Mouse (Mus musculus) olfactory bulb, adult 2 months (tissue): ENCODE data around the gene 2310022B05Rik. TPM values are rescaled to one million over a fixed set of nuclear protein-coding genes. Genes with fewer than 3 reads are reported as not detected.
A peak's percentile ranks its signal among the peaks of the same experiment; 100 is the strongest.

Source experiments
- H3K27ac ChIP-seq: fragments of 200-500 bp; 2 replicates; pipeline ENCODE4 v1.5.1; 2012; ENCODE audit warnings: low read depth, low read length; ENCODE audit not compliant: insufficient read depth
- H3K4me1 ChIP-seq: fragments of 200-500 bp; 2 replicates; pipeline ENCODE4 v1.6.1; 2012; ENCODE audit warnings: low read length; ENCODE audit not compliant: control insufficient read depth, insufficient read depth
- H3K4me3 ChIP-seq: fragments of 200-500 bp; 2 replicates; pipeline ENCODE4 v1.5.1; 2012; ENCODE audit warnings: mild to moderate bottlenecking, low read depth, low read length, moderate library complexity; ENCODE audit not compliant: insufficient read depth
- CTCF ChIP-seq: fragments of 200-500 bp; IDR thresholded peaks from 2 replicates; pipeline ENCODE4 v1.5.1; 2012; ENCODE audit warnings: low read depth, mild to moderate bottlenecking, low read length, moderate library complexity; ENCODE audit not compliant: insufficient read depth
- POLR2A ChIP-seq: fragments of 200-500 bp; IDR thresholded peaks from 2 replicates; pipeline ENCODE4 v1.6.1; 2012; ENCODE audit warnings: mild to moderate bottlenecking, low read depth, low read length, moderate library complexity; ENCODE audit not compliant: insufficient read depth
- WGBS: fragments of 180-500 bp; shearing (Covaris S2); methylation state at CpG from one replicate; pipeline ENCODE4 v1.1.7; 2018; 5-methylcytosine and 5-hydroxymethylcytosine counted together
- polyA plus RNA-seq: library from polyadenylated mRNA; stranded (reverse); fragments of >200 nt; gene quantifications from 2 replicates; pipeline ENCODE4 v1.2.4, GENCODE M21; 2012; ENCODE audit warnings: low replicate concordance; ENCODE audit not compliant: missing spikeins, insufficient read depth, insufficient read length

Gene 2310022B05Rik
- polyA plus RNA-seq, 1 experiment = not detected

- no peak for TF ChIP-seq CTCF
- TF ChIP-seq POLR2A = no peak
- WGBS = 91% methylated on average over 20 of the region's 20 CpGs
Observed at GRCm38 (mm10) chr8:124651776-124652175, 11.4 kb downstream of the 2310022B05Rik start.

GRCm38 (mm10) chr8:124648311-124648710, 14.9 kb downstream of the 2310022B05Rik start:
- Histone ChIP-seq H3K4me3 (no peak overlapping the region), H3K4me1 (peaks cover 51% of the 10 kb centered on the region), H3K27ac (no peak overlapping the region)
- TF ChIP-seq POLR2A (no peak), CTCF (no peak)

More at GRCm38 (mm10) chr8:124651776-124652175, 11.4 kb downstream of the 2310022B05Rik start:
- H3K4me3 ChIP-seq = no peak overlapping the region
- H3K27ac ChIP-seq = no peak overlapping the region
- peaks cover 38% of the 10 kb centered on the region for H3K4me1 ChIP-seq

DNA sequence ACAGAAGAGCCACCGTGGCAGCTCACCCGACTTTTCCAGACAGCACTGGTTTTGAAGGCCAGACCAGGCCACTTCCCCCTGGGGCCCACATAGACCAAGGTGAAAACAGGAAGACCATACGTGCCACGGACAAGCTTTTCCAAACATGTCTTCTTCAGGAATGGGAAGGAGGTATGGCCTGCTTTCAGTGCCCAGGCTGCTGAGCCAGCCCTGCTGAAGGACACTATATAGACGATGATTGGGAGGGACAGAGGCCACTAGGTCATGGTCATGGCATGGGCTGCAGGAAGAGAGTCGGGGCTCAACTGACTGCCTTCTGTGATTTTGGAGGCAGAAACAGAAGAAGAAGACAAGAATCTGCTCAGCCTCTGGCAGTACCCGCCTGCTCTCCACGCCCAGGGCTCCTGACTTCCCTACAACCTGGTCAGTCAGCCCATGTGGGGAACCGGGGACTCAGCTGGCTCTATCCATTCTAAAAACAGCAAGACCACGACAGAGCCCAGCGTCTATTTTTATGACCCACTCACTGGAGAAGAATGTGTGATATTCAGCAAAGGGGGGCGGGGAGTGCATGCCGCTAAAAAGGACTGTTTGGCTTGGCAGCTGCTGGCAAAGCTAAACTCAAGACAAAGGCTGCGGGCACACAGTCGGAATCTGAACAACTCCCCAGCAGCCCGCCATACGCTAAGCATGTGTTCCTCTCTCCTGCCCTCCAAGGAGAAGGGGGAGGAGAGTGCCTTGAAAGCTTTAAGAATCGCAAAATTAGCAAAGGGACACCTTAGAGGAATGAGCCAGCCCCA, 19.4 kb downstream of the 2310022B05Rik start:
- H3K4me1 ChIP-seq = peaks cover 37% of the 10 kb centered on the region
- TF ChIP-seq CTCF = no peak
- 24% methylated on average over 18 of the region's 18 CpGs for WGBS
- H3K27ac ChIP-seq = peak overlapping the region; percentile 36
- no peak overlapping the region for H3K4me3 ChIP-seq

DNA sequence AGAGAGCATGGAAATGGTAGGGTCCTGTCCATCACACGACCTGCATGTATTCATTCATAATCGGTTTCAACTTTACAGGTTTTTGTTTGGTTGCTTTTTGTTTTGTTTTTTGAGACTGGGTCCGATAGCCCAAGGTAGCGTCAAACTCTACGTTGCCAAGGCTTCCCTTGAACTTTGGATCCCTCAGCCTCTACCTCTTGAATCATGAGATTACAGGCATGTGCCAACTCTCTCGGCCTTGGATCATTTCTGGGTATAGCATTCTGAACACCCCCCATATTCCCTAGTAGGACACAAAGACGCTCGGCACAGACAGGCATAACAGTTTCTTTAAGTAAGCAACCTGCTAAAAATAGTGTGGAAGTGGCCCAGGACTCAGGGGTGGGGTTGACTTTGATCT, 21.6 kb downstream of the 2310022B05Rik start:
- 91% methylated on average over 8 of the region's 8 CpGs for WGBS
- no peak overlapping the region for H3K4me3 ChIP-seq
- TF ChIP-seq POLR2A = no peak
- TF ChIP-seq CTCF = no peak
- H3K27ac ChIP-seq = no peak overlapping the region
- H3K4me1 ChIP-seq = peaks cover 33% of the 10 kb centered on the region

DNA sequence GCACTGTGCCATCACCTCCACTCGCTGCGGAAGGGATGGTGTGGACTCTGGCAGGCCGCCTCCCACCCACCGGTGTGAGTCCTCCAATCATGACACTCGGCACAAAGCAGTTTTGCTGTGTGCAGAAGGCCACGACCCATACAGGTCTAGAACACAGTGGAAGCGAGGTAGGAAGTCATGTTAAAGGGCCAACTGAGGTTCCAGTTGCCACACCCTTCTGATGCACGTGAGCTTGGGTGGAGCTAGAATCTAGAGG, 28.0 kb downstream of the 2310022B05Rik start:
- TF ChIP-seq CTCF (no peak), POLR2A (no peak)
- Histone ChIP-seq H3K27ac (no peak overlapping the region), H3K4me3 (no peak overlapping the region), H3K4me1 (peaks cover 28% of the 10 kb centered on the region)
- WGBS = 87% methylated on average over 8 of the region's 8 CpGs

DNA sequence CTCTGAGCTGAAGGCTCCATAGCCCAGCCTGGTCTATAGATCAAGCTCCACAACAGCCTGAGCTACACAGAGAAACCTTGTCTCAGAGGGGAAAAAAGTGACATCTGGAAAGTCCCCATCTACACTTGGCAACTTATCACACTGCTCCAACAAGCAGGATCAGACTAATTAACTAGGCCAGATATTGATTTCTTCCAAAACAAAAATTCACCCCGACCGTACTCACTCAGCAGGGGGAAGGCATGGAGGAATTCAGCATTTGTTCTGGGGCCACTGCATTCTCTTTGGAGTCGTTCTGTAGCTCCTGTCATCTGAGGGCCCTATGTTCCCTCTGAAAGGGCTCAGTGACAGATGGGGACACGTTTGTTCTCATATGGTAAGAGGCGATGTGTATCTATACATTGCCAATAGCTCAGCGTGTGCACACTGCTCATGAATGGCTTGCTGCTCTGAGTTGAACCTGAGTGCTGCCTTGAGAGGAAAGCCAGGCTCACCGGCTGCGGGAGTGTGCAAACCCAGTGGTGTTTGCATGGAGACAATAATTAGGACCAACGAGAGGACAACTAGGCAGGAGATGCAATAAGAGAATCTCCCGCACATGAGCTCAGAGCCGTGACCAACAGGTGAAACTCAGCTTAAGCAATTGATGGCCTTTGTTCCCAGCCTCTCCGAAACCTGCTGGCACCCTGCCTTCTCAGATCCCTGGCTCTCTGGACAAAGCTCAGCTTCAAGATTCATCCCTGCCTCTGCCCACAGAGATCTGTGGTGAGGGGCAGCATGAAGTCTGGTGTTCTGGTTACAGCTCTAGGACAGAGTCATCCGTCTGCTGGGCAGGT, 28.5 kb downstream of the 2310022B05Rik start:
- Histone ChIP-seq H3K27ac (peak overlapping the region; percentile 11; the same call in 1 of the 2 replicates), H3K4me1 (peaks cover 28% of the 10 kb centered on the region), H3K4me3 (no peak overlapping the region)
- WGBS = 66% methylated on average over 13 of the region's 13 CpGs
- TF ChIP-seq CTCF (no peak), POLR2A (no peak)

DNA sequence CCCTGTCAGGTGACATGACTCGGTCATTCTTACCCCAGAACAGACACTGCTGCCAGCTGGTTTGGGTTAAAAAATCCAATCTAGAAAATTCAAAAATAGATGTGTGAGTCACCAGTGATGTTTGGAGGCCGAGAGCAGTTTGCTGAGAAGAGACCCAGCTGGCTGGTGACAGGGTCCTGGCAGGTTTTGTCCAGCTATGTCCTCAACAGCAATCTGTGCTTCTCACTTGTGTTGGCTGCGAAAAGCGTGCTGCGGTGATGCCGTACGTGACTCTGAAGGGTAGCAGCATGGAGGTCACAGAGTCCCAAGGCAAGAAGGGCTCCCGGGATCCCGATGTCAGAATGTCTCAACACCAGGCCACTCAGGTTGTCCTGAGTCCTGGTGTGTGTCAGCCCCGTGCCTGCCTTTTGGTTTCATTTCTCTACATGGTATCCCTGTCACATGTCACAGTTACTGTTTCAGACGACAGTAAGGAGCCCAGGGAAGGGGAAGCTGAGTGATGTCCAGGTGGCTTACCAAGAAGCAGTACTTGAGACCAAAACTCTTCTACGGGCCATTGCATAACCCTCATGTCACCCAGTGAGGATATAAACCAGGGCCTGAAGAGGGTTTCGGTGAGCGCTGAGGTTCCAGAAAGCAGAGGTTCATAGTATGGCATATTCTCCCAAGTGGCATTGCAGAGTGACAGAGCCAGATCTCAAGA, 30.0 kb downstream of the 2310022B05Rik start:
- WGBS = 65% methylated on average over 14 of the region's 14 CpGs
- Histone ChIP-seq H3K27ac (peak overlapping the region; percentile 49), H3K4me1 (peaks cover 28% of the 10 kb centered on the region), H3K4me3 (no peak overlapping the region)
- TF ChIP-seq CTCF (no peak), POLR2A (no peak)

- no peak for TF ChIP-seq CTCF
- TF ChIP-seq POLR2A = no peak
- Histone ChIP-seq H3K4me1 (peaks cover 28% of the 10 kb centered on the region), H3K27ac (no peak overlapping the region), H3K4me3 (no peak overlapping the region)
- WGBS = 71% methylated on average over 7 of the region's 7 CpGs
Observed at GRCm38 (mm10) chr8:124631966-124632365, 31.2 kb downstream of the 2310022B05Rik start.

DNA sequence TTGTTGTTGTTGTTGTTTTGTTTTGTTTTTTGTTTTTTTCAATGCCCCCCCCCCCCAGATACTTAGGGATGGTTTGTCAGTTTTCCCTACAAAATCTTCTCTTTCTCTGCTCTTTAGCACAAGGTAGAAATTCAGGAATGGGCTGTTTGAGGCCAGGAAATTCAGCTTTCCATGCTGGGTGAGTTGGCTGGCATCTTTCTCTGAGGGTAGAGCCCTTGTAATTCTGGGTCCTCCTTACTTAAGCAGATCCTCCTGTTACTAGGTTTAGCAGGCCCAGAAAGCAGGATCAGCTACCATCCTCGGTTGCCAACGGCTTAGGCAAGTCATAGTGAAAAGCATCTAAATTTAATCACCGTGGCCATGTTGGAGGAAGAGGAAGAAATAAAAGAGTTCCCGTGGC, 32.3 kb downstream of the 2310022B05Rik start:
- H3K4me1 ChIP-seq = peaks cover 28% of the 10 kb centered on the region
- no peak overlapping the region for H3K4me3 ChIP-seq
- no peak overlapping the region for H3K27ac ChIP-seq
- no peak for TF ChIP-seq CTCF
- TF ChIP-seq POLR2A = no peak
- 67% methylated on average over 4 of the region's 4 CpGs for WGBS
